Comparison of ENCODE assay signal across 8 mouse cellular contexts in genomic region chr10:60687011-60687776, GRCm38 (mm10). TPM values are rescaled to one million over a fixed set of nuclear protein-coding genes. Genes with fewer than 3 reads are reported as not detected.
DNase-seq lines count a peak whose midpoint lies in the region; ATAC-seq lines count a peak whose summit lies in the region.

No protein-coding gene starts in this region.

- peak; percentile 76 for ATAC-seq in hindbrain, embryonic 14.5 days (ENCODE audit: low FRiP score)
- ATAC-seq in megakaryocyte-erythroid progenitor cell, adult 5-6 weeks (replicated peaks; ENCODE audit: low FRiP score, low TSS enrichment, poor library complexity, severe bottlenecking) = no peak

- DNase-seq in ZHBTc4 (ENCODE audit: low read depth, low spot score) = peak; percentile 74
- peak; percentile 81 to 83 for DNase-seq in cerebellum, postnatal 10 days
- peak; percentile 59 for DNase-seq in gastrocnemius, adult 18-20 months (ENCODE audit: low spot score)
- DNase-seq in hindbrain, embryonic 14.5 days (ENCODE audit: low spot score) = peak; percentile 76
- DNase-seq in left cerebral cortex, postnatal 14 days (ENCODE audit: low spot score in 2 of 2) = peak; percentile 22 to 66
- peak; percentile 40 to 59 for DNase-seq in lung, postnatal 4 days
- DNase-seq in right cerebral cortex, adult 2 months (ENCODE audit: low spot score in 2 of 2) = peak; percentile 53 to 62

- H3K4me3 ChIP-seq in hindbrain, embryonic 14.5 days (replicated peaks; ENCODE audit: low read length) = peak overlapping the region; percentile 68

- H3K9ac ChIP-seq in hindbrain, embryonic 14.5 days = peak overlapping the region; percentile 79

- H3K27ac ChIP-seq in hindbrain, embryonic 14.5 days = no peak overlapping the region

- no peaks in the 10 kb centered on the region for H3K9me3 ChIP-seq in hindbrain, embryonic 14.5 days (ENCODE audit: control insufficient read depth, low read length)

- H3K4me1 ChIP-seq in hindbrain, embryonic 14.5 days (replicated peaks; ENCODE audit: control insufficient read depth, insufficient read depth, low read length) = peaks cover 17% of the 10 kb centered on the region

- intact Hi-C loops in left cerebral cortex, postnatal 14 days (cut with DNase I) = loop anchor here (2.0 kb wide), 1 partner anchor 156 kb away; no protein-coding TSS in a partner anchor

- H3K27me3 ChIP-seq in hindbrain, embryonic 14.5 days (ENCODE audit: control insufficient read depth, insufficient read depth, low read length) = peaks cover 61% of the 10 kb centered on the region

- peak overlapping the region; percentile 100 for H3K4me2 ChIP-seq in hindbrain, embryonic 14.5 days (replicated peaks)

- H3K36me3 ChIP-seq in hindbrain, embryonic 14.5 days (replicated peaks; ENCODE audit: control insufficient read depth, insufficient read depth) = no peaks in the 10 kb centered on the region

- WGBS in hindbrain, embryonic 14.5 days = under 1% methylated on average over 67 of the region's 76 CpGs

RNA-seq across cellular contexts. Expression of gene Cdh23, which starts 9.1 kb away (rescaled TPM):
- total RNA-seq in gastrocnemius, adult 18-20 months (2021) = 1 to 10 TPM; 1.3 to 2.7 TPM
- polyA plus RNA-seq in hindbrain, embryonic 14.5 days (2014; fragmentation: Nextera tagmentation; extraction: Ambion mirVana) = 6.3 and 6.8 TPM in 2 replicates
- 1 to 10 TPM; 1.5 to 2.0 TPM for total RNA-seq in left cerebral cortex, postnatal 14 days (2021)
- total RNA-seq in megakaryocyte-erythroid progenitor cell, adult 5-6 weeks (2014; fragmentation: Nextera tagmentation) = not detected in 2 replicates
- not detected in 2 replicates for total RNA-seq in megakaryocyte-erythroid progenitor cell, adult 5-6 weeks (2017)
